Mouse (Mus musculus): ENCODE data around the gene Lgals3.

DNA sequence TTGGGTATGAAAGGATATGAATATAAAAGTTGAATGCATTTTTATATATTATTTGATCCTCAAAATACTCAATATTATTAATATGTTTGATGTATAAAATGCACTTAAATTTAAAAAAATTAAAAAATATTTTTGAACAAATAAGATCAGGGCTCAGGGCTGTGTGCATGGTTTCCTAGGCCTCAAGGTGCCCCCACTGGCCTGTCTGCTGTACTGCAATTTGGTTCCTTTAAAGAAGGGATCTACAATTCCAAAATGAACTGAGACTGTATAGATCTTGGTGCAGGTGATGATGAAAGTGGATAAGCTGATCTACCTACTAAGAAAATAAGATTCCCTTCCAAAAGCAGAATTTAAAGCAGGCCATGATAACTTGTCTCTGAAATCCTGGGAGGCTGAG, 65.4 kb downstream of the Lgals3 start:
- TF ChIP-seq POLR2A (IDR thresholded peaks at IDR 0.05; ENCODE audit: extremely low read depth, insufficient read depth, low read length) (no peak), CTCF (IDR thresholded peaks at IDR 0.05; ENCODE audit: low read depth, low read length) (peak; percentile 54)
